ENCODE assay signal across 8 mouse cellular contexts in genomic region chr1:180433796-180434566, GRCm38 (mm10). TPM values are rescaled to one million over a fixed set of nuclear protein-coding genes. Genes with fewer than 3 reads are reported as not detected.
DNase-seq lines count a peak whose midpoint lies in the region; ATAC-seq and TF ChIP-seq lines count a peak whose summit lies in the region.

No protein-coding gene starts in this region.

- 14% methylated on average over 7 of the region's 7 CpGs for WGBS in kidney, postnatal 0 days
- 13% methylated on average over 7 of the region's 7 CpGs for WGBS in liver, embryonic 16.5 days (ENCODE audit: insufficient replicate concordance)
- 18% methylated on average over 7 of the region's 7 CpGs for WGBS in neural tube, embryonic 14.5 days

- H3K9me3 ChIP-seq in kidney, postnatal 0 days (replicated peaks; ENCODE audit: low read length) = no peaks in the 10 kb centered on the region
- H3K9me3 ChIP-seq in liver, embryonic 16.5 days (replicated peaks; ENCODE audit: control insufficient read depth, low read length) = no peaks in the 10 kb centered on the region
- H3K9me3 ChIP-seq in neural tube, embryonic 14.5 days (ENCODE audit: control insufficient read depth, low read length) = no peaks in the 10 kb centered on the region

- no peak for TF ChIP-seq POLR2A in cortical plate, adult 2 months (IDR thresholded peaks at IDR 0.05; ENCODE audit: extremely low read depth, insufficient read depth, low read length)

- H3K9ac ChIP-seq in kidney, postnatal 0 days (ENCODE audit: low read depth, low read length) = no peak overlapping the region
- H3K9ac ChIP-seq in liver, embryonic 16.5 days (ENCODE audit: low read depth, low read length) = no peak overlapping the region
- no peak overlapping the region for H3K9ac ChIP-seq in neural tube, embryonic 14.5 days (replicated peaks; ENCODE audit: low read depth, low read length)

- H3K4me1 ChIP-seq in cortical plate, adult 2 months (ENCODE audit: control insufficient read depth, insufficient read depth, low read length) = no peaks in the 10 kb centered on the region
- H3K4me1 ChIP-seq in kidney, postnatal 0 days (replicated peaks; ENCODE audit: insufficient read depth, low read length) = no peaks in the 10 kb centered on the region
- no peaks in the 10 kb centered on the region for H3K4me1 ChIP-seq in liver, embryonic 16.5 days (ENCODE audit: control insufficient read depth, low read depth, low read length)
- H3K4me1 ChIP-seq in neural tube, embryonic 14.5 days (ENCODE audit: control insufficient read depth, insufficient read depth, low read length) = peaks cover 8% of the 10 kb centered on the region; the same call in 1 of the 2 replicates

- DNase-seq in A20 (ENCODE audit: low read depth, low spot score) = peak; percentile 77
- peak; percentile 80 for DNase-seq in MN1 (ENCODE audit: low spot score)
- peak; percentile 48 for DNase-seq in heart, adult 8-10 months (ENCODE audit: low spot score)
- peak; percentile 96 for DNase-seq in kidney, postnatal 0 days (ENCODE audit: low spot score)

- no peak overlapping the region for H3K4me2 ChIP-seq in kidney, postnatal 0 days (ENCODE audit: low read length)
- H3K4me2 ChIP-seq in liver, embryonic 16.5 days (ENCODE audit: low read depth, low read length) = no peak overlapping the region
- H3K4me2 ChIP-seq in neural tube, embryonic 14.5 days (ENCODE audit: low read depth, low read length) = no peak overlapping the region

- no peak overlapping the region for H3K4me3 ChIP-seq in cortical plate, adult 2 months (ENCODE audit: insufficient read depth, low read length)
- no peak overlapping the region for H3K4me3 ChIP-seq in kidney, postnatal 0 days (replicated peaks; ENCODE audit: low read depth, low read length)
- no peak overlapping the region for H3K4me3 ChIP-seq in liver, embryonic 16.5 days (ENCODE audit: low read depth, low read length)
- H3K4me3 ChIP-seq in neural tube, embryonic 14.5 days (ENCODE audit: low read depth, low read length) = no peak overlapping the region

- no peak overlapping the region for H3K27ac ChIP-seq in cortical plate, adult 2 months (ENCODE audit: insufficient read depth, low read length)
- no peak overlapping the region for H3K27ac ChIP-seq in kidney, postnatal 0 days
- no peak overlapping the region for H3K27ac ChIP-seq in liver, embryonic 16.5 days (ENCODE audit: low read length)
- no peak overlapping the region; the same call in 1 of the 2 replicates for H3K27ac ChIP-seq in neural tube, embryonic 14.5 days (ENCODE audit: low read depth, low read length)

- no peaks in the 10 kb centered on the region for H3K27me3 ChIP-seq in kidney, postnatal 0 days (ENCODE audit: insufficient read depth, low read length)
- H3K27me3 ChIP-seq in liver, embryonic 16.5 days (ENCODE audit: control insufficient read depth, insufficient read depth, low read depth, low read length) = peaks cover 11% of the 10 kb centered on the region
- H3K27me3 ChIP-seq in neural tube, embryonic 14.5 days (ENCODE audit: control insufficient read depth, insufficient read depth, low read length) = no peaks in the 10 kb centered on the region

- no peaks in the 10 kb centered on the region for H3K36me3 ChIP-seq in kidney, postnatal 0 days (ENCODE audit: insufficient read depth, low read length)
- no peaks in the 10 kb centered on the region for H3K36me3 ChIP-seq in liver, embryonic 16.5 days (ENCODE audit: control insufficient read depth, insufficient read depth)
- H3K36me3 ChIP-seq in neural tube, embryonic 14.5 days (ENCODE audit: control insufficient read depth, insufficient read depth, low read length) = no peaks in the 10 kb centered on the region

- peak; percentile 97 for TF ChIP-seq CTCF in cortical plate, adult 2 months (IDR thresholded peaks at IDR 0.05; ENCODE audit: extremely low read depth, insufficient read depth, low read length)
- TF ChIP-seq CTCF in kidney, postnatal 0 days (IDR thresholded peaks at IDR 0.05; ENCODE audit: low read depth) = peak; percentile 98

- ATAC-seq in kidney, postnatal 0 days (replicated peaks; ENCODE audit: low FRiP score, low read depth) = peak; percentile 83
- peak; percentile 45; the same call in 1 of the 2 replicates for ATAC-seq in liver, embryonic 16.5 days (ENCODE audit: low read depth)
- ATAC-seq in neural tube, embryonic 14.5 days (ENCODE audit: low read depth) = peak; percentile 87
- ATAC-seq in erythroblast, adult 5-6 weeks (replicated peaks; ENCODE audit: low FRiP score, poor library complexity, severe bottlenecking) = no peak

RNA-seq across cellular contexts. Expression of gene Stum, which starts 49.3 kb away (rescaled TPM):
- polyA plus RNA-seq in cortical plate, adult 2 months (2012; rRNA removed) = 93.7 and 100 TPM in 2 replicates
- 1 to 10 TPM; 2.4 to 3.2 (median 2.7) TPM for total RNA-seq in heart, adult 8-10 months (2022)
- 0.64 and 1.0 TPM in 2 replicates for polyA plus RNA-seq in kidney, postnatal 0 days (2015; fragmentation: Nextera tagmentation; extraction: Ambion mirVana)
- not detected in 2 replicates for polyA plus RNA-seq in liver, embryonic 16.5 days (2015; fragmentation: Nextera tagmentation; extraction: Ambion mirVana)
- 19.5 and 27.7 TPM in 2 replicates for polyA plus RNA-seq in neural tube, embryonic 14.5 days (2014; fragmentation: Nextera tagmentation; extraction: Ambion mirVana)
- total RNA-seq in erythroblast, adult 5-6 weeks (2015; ENCODE audit: low replicate concordance) = not detected in 2 replicates
- total RNA-seq in erythroblast, adult 5-6 weeks (2017; ENCODE audit: low replicate concordance) = not detected in 2 replicates

Comparison
In these comparisons a context has a peak if more than half of its experiments do, and no peak if none do; other contexts are left out.
1. RNA of gene Stum, which starts 49.3 kb away (polyA plus RNA-seq): 93.7 to 100 TPM in cortical plate, adult 2 months and 19.5 to 27.7 TPM in neural tube, embryonic 14.5 days; 0.64 to 1.0 TPM in kidney, postnatal 0 days and not detected in liver, embryonic 16.5 days; every median in the first group is over 10 times any median in the second.
2. Peak in every context shown above with its lines, with median percentiles within 50 percentile points of each other: DNase-seq.